Mouse (Mus musculus): ENCODE measurements around the gene Fbxw2.
"Not testable (repeated sequence)": the region's sequence is repeated elsewhere in the genome, so short reads cannot be mapped to it uniquely, and the experiment has no call there.

Gene Fbxw2

GRCm38 (mm10) chr2:34810775-34811174 is 15.3 kb downstream of the Fbxw2 start:
- DNase-seq: no peak

GRCm38 (mm10) chr2:34809568-34809967 is 16.5 kb downstream of the Fbxw2 start:
- no peak for DNase-seq

GRCm38 (mm10) chr2:34808057-34808456 is 18.1 kb downstream of the Fbxw2 start:
- DNase-seq: no peak

GRCm38 (mm10) chr2:34805364-34805950 is 20.7 kb downstream of the Fbxw2 start:
- no peak for DNase-seq

- no peak for DNase-seq
These were observed 21.3 kb downstream of the Fbxw2 start for GRCm38 (mm10) chr2:34804815-34805214.

- DNase-seq: no peak
These were observed 21.9 kb downstream of the Fbxw2 start for GRCm38 (mm10) chr2:34804172-34804571.

GRCm38 (mm10) chr2:34803746-34804145 is 22.4 kb downstream of the Fbxw2 start:
- no peak for DNase-seq

GRCm38 (mm10) chr2:34802565-34803245 is 23.4 kb downstream of the Fbxw2 start:
- not testable (repeated sequence) for DNase-seq

- peak; percentile 95 for DNase-seq
These were observed 24.3 kb downstream of the Fbxw2 start for GRCm38 (mm10) chr2:34801516-34802482.

- DNase-seq: no peak
These were observed 25.7 kb downstream of the Fbxw2 start for GRCm38 (mm10) chr2:34800371-34800770.

GRCm38 (mm10) chr2:34799357-34800256 is 26.5 kb downstream of the Fbxw2 start, which contains the start of gene Rabepk:
Gene Rabepk (minus strand): TSS chr2:34799912.
- peak; percentile 89 for DNase-seq

- DNase-seq: no peak
These were observed 30.7 kb downstream of the Fbxw2 start for GRCm38 (mm10) chr2:34795426-34795825.

GRCm38 (mm10) chr2:34794511-34794910 is 31.6 kb downstream of the Fbxw2 start:
- DNase-seq: no peak

GRCm38 (mm10) chr2:34792543-34792942 is 33.6 kb downstream of the Fbxw2 start:
- not testable (repeated sequence) for DNase-seq

- DNase-seq: peak; percentile 72
These were observed 35.8 kb downstream of the Fbxw2 start for GRCm38 (mm10) chr2:34790282-34790681.

GRCm38 (mm10) chr2:34784085-34784484 is 42.0 kb downstream of the Fbxw2 start:
- DNase-seq: peak; percentile 69

GRCm38 (mm10) chr2:34783064-34784020 is 42.8 kb downstream of the Fbxw2 start:
- DNase-seq: no peak

- no peak for DNase-seq
These were observed 48.8 kb downstream of the Fbxw2 start for GRCm38 (mm10) chr2:34777237-34777868.

- no peak for DNase-seq
These were observed 51.6 kb downstream of the Fbxw2 start for GRCm38 (mm10) chr2:34774493-34774892.

GRCm38 (mm10) chr2:34773673-34774072 is 52.4 kb downstream of the Fbxw2 start:
- DNase-seq: no peak
